Mouse (Mus musculus): ENCODE measurements around the gene Ugcg.
A peak's percentile ranks its signal among the peaks of the same experiment; 100 is the strongest.

The Ugcg gene

GRCm38 (mm10) chr4:59228951-59229350 lies 39.9 kb downstream of the Ugcg start:
- no peak for DNase-seq (ENCODE audit: low spot score)

DNA sequence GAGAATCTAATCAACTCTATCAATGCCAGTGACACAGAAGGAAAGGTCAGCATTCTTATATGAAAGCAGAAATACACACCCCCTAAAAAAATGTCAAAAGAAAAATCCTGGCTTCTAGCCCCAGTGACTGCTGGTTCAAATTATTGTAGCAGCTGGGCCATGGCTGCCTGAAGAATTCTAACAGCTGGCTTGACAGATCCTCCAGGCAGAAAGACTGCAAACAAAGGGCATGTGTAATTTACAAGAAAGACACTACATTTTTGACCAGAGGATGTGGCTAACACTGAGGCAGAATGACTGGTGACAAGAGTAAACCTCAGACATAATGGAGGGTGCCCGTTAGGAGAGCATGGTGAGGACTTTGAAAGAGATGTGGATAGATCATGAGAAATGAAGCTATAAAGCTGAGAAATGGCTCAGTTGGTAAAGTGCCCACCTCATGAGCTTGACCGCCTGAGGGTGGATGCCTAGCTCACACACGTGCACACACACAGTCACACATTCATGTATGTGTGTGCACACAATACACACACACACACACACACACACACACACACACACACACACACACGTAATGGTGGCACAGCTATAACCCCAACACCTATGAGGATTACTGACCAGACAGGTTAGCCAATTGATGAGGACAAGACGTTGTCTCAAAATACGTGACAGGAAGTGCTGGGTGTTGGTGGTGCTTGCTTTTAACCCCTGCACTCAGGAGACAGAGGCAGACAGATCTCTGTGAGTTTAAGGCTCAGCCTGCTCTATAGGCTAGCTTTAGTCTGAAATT lies 42.4 kb downstream of the Ugcg start:
- DNase-seq (ENCODE audit: low spot score) = no peak

GRCm38 (mm10) chr4:59234014-59234413 lies 45.0 kb downstream of the Ugcg start:
- no peak for DNase-seq (ENCODE audit: low spot score)

- no peak for DNase-seq (ENCODE audit: low spot score)
Observed at GRCm38 (mm10) chr4:59234451-59235216, 45.6 kb downstream of the Ugcg start.

GRCm38 (mm10) chr4:59236362-59236761 lies 47.3 kb downstream of the Ugcg start:
- DNase-seq (ENCODE audit: low spot score) = no peak

DNA sequence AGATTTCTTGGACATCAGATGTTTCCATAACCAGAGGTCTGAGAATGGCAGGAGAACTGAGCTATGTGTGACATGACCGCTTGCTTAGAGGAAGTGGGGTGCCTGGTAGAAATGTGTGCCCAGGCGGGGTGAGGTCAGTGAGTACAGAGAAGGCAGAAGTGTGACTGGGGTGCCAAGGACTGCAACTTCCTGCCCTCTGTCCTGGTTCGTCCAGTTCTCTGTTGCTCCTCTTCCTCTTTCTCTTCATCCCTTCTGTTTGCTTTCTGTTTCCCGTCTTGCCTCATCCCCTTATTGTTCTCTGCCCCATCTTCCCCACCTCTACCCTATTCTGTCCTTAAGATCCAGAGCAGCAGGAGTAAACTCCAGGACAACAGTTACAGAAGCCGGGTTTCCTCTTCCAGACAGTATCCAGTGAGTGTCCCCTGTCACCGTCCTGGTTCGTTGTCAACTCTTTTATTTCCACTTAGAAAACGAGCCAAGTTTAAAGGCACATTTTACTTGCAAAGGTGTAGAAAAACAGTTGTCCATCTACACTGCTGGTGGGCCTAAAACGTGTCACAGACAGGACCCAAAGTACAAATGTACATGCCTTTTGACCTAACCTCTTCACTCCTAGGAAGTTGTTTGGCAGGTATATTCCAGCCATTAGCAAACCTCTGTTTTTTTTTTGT lies 49.7 kb downstream of the Ugcg start:
- DNase-seq (ENCODE audit: low spot score) = peak; percentile 31

- DNase-seq (ENCODE audit: low spot score) = peak; percentile 30
Observed at GRCm38 (mm10) chr4:59239312-59239728, 50.3 kb downstream of the Ugcg start.

- no peak for DNase-seq (ENCODE audit: low spot score)
Observed at GRCm38 (mm10) chr4:59240160-59240559, 51.1 kb downstream of the Ugcg start.

- DNase-seq (ENCODE audit: low spot score) = no peak
Observed at GRCm38 (mm10) chr4:59241096-59241495, 52.0 kb downstream of the Ugcg start.

- DNase-seq (ENCODE audit: low spot score) = no peak
Observed at GRCm38 (mm10) chr4:59242221-59242620, 53.2 kb downstream of the Ugcg start.

DNA sequence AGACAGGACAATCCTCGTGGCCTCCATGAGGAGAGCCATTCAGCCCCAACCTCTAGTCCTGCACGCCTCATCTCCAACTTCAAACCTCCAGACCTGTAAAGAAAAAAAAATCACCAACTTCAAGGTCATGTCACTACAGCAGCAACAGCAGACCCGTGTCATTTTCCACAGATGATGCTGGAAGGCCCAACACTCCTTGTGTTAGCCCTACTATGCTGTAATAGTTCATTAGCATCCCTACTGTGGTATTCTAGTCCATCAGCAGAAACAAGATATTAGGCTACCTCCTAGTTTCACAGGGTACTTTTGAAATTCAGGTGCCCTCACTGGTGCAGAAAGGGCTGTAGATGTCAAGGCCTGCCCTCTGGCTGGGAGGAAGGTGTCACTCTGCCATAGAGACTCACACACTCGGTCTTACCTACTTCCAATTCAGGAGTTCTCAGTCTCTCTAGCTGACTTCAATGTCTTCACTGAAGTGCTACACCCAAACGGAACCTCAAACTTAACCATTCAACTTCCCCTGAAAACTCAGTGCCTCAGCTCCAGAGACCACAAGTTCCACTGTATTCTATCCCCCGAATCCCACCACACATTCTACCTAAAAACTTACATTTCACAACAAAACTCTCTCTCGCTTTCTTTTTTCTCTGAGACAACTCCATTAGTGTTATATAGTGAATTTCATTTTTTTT lies 54.9 kb downstream of the Ugcg start:
- no peak for DNase-seq (ENCODE audit: low spot score)

DNA sequence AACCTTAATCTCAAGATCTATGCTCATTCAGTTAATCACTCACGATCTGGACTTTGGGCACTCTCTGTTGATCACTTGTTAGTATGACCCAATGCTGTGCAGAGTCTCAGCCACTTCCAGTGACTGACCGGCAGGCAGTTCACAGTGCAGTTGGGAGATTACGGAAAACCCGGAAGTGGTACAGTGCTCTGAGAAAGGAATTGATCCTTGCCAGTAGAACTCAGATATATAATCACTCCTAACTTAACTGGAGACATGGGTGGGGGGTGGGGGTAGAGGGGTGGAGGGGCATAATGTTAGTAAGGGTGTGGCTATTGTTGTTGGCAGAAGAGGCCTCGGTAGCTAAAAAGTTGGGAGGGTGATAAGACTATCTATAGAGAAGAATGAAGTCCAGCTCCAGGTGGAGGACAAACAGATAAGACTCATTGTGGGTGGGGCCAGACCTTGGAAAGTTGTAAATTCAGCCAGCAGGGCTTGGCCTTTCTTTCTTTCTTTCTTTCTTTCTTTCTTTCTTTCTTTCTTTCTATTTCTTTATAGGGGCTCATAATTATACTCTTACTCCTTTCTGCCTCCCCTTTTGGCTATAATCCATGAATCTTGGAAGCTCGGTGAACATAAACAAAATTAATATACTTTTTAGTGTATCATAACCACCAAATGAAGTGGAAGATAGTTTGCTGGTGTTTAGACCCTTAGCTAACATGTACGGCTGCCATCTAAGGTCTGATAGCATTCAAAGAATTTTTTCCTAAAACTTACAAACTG lies 55.9 kb downstream of the Ugcg start:
- DNase-seq (ENCODE audit: low spot score) = no peak

GRCm38 (mm10) chr4:59245776-59246175 lies 56.7 kb downstream of the Ugcg start:
- DNase-seq (ENCODE audit: low spot score) = no peak

- DNase-seq (ENCODE audit: low spot score) = no peak
Observed at GRCm38 (mm10) chr4:59247545-59247944, 58.5 kb downstream of the Ugcg start.

- no peak for DNase-seq (ENCODE audit: low spot score)
Observed at GRCm38 (mm10) chr4:59248035-59248434, 59.0 kb downstream of the Ugcg start.

- peak; percentile 19 for DNase-seq (ENCODE audit: low spot score)
Observed at GRCm38 (mm10) chr4:59252386-59253054, 63.5 kb downstream of the Ugcg start.

- no peak for DNase-seq (ENCODE audit: low spot score)
Observed at GRCm38 (mm10) chr4:59253055-59253434, 64.0 kb downstream of the Ugcg start.

GRCm38 (mm10) chr4:59254397-59254796 lies 65.3 kb downstream of the Ugcg start:
- DNase-seq (ENCODE audit: low spot score) = no peak

DNA sequence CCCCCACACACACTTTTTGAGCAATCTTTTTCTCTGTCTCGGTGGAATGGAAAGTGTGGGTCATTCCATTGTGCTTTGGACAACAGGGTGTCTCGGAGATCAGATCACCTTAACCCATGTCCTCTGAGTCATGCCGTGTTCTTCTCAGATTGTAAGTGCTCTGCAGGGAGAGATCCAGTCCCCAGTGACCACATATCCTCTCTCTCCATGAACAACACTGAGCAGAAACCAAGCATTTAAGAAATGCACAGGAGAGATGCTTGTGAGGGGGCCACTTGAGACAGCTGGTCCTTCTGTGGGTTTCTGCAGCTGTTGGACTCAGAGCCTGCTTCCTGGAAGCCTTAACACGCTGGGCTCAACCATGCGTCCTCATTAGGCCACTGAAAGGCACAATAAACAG lies 66.9 kb downstream of the Ugcg start:
- no peak for DNase-seq (ENCODE audit: low spot score)

GRCm38 (mm10) chr4:59257866-59258265 lies 68.8 kb downstream of the Ugcg start:
- no peak for DNase-seq (ENCODE audit: low spot score)

GRCm38 (mm10) chr4:59258771-59259170 lies 69.7 kb downstream of the Ugcg start:
- no peak for DNase-seq (ENCODE audit: low spot score)
